Mouse (Mus musculus) heart, adult 2 months (tissue): Measurements from ENCODE around the gene Baz1a. TPM values are rescaled to one million over a fixed set of nuclear protein-coding genes. Genes with fewer than 3 reads are reported as not detected.

ENCODE experiments used
- DNase-seq, 2 experiments: peaks; one replicate each; pipeline ENCODE4 v3.0.0; 2021
- H3K27ac ChIP-seq: fragments of 200-600 bp; 2 replicates; pipeline ENCODE4 v1.8.1; 2022
- H3K27me3 ChIP-seq: fragments of 200-500 bp; 2 replicates; pipeline ENCODE4 v1.6.1; 2012; ENCODE audit warnings: mild to moderate bottlenecking, low read length, inconsistent platforms, mixed read lengths; ENCODE audit not compliant: control insufficient read depth, insufficient read depth
- H3K36me3 ChIP-seq: fragments of 200-500 bp; 2 replicates; pipeline ENCODE4 v1.6.1; 2012; ENCODE audit warnings: low read length, inconsistent platforms; ENCODE audit not compliant: control insufficient read depth, insufficient read depth
- H3K4me1 ChIP-seq: fragments of 200-500 bp; 2 replicates; pipeline ENCODE4 v1.6.1; 2011; ENCODE audit warnings: low read length; ENCODE audit not compliant: control insufficient read depth, insufficient read depth
- H3K4me3 ChIP-seq: fragments of 200-600 bp; 2 replicates; pipeline ENCODE4 v1.8.1; 2022
- H3K79me2 ChIP-seq: fragments of 200-500 bp; replicated peaks from 2 replicates; pipeline ENCODE4 v1.6.1; 2012; ENCODE audit warnings: mild to moderate bottlenecking, inconsistent platforms, low read length, moderate library complexity, mixed read lengths; ENCODE audit not compliant: control insufficient read depth, insufficient read depth
- H3K9ac ChIP-seq: fragments of 200-500 bp; 2 replicates; pipeline ENCODE4 v1.6.1; 2012; ENCODE audit warnings: low read depth, mild to moderate bottlenecking, control low read depth, inconsistent platforms, low read length, mixed read lengths
- CTCF ChIP-seq: fragments of 200-600 bp; IDR thresholded peaks from 2 replicates; pipeline ENCODE4 v1.8.1; 2022; ENCODE audit warnings: antibody characterized with exemption, mild to moderate bottlenecking, moderate library complexity
- EP300 ChIP-seq: fragments of 200-500 bp; IDR thresholded peaks from 2 replicates; pipeline ENCODE4 v1.6.1; 2011; ENCODE audit warnings: low read depth, low read length, control low read depth; ENCODE audit not compliant: insufficient read depth
- POLR2A ChIP-seq: fragments of 200-500 bp; IDR thresholded peaks from 2 replicates; pipeline ENCODE4 v1.6.1; 2011; ENCODE audit warnings: mild to moderate bottlenecking, low read depth, low read length, control low read depth; ENCODE audit not compliant: insufficient read depth
- WGBS: fragments of 180-500 bp; shearing (Covaris S2); methylation state at CpG from one replicate; pipeline ENCODE4 v1.1.7; 2018; 5-methylcytosine and 5-hydroxymethylcytosine counted together
- intact Hi-C: fragments of 180-260 bp; cut with DNase I; formaldehyde crosslinking; loops from one replicate; pipeline ENCODE4 v1.15.1; 2025
- polyA plus RNA-seq: library from polyadenylated mRNA; depleted of rRNA; stranded (reverse); fragments of >200 nt; gene quantifications from 2 replicates; pipeline ENCODE4 v1.2.3, GENCODE M21; 2012
- total RNA-seq, 2 experiments: library from RNA; stranded (reverse); gene quantifications; 2 replicates each; pipeline ENCODE4 v1.2.3; 2021

Baz1a gene
- total and polyA plus RNA-seq, 3 experiments = 1.4 to 7.8 (median 7.0) TPM

- TF ChIP-seq CTCF = no peak
- TF ChIP-seq POLR2A = no peak
- no peak overlapping the region for H3K27ac ChIP-seq
- H3K36me3 ChIP-seq = no peaks in the 10 kb centered on the region
- H3K79me2 ChIP-seq = no peaks in the 10 kb centered on the region
- 0 out of 2 replicates have a peak, but pooled peaks cover 2% of the 10 kb centered on the region for H3K4me1 ChIP-seq
- intact Hi-C loops = no loop called here
- DNase-seq = no peak
- 57% methylated on average over 16 of the region's 16 CpGs for WGBS
- no peak overlapping the region for H3K4me3 ChIP-seq
- H3K9ac ChIP-seq = no peak overlapping the region
- no peaks in the 10 kb centered on the region for H3K27me3 ChIP-seq
Measured at GRCm38 (mm10) chr12:54993246-54994067, 20.7 kb downstream of the Baz1a start.

- Histone ChIP-seq H3K27me3 (no peaks in the 10 kb centered on the region), H3K27ac (no peak overlapping the region), H3K79me2 (no peaks in the 10 kb centered on the region), H3K4me3 (no peak overlapping the region), H3K9ac (no peak overlapping the region), H3K36me3 (no peaks in the 10 kb centered on the region), H3K4me1 (no peaks in the 10 kb centered on the region)
- intact Hi-C loops = no loop called here
- WGBS = 79% methylated on average over 3 of the region's 3 CpGs
- no peak for TF ChIP-seq CTCF
- no peak for TF ChIP-seq POLR2A
- no peak for TF ChIP-seq EP300
- no peak for DNase-seq
Measured at GRCm38 (mm10) chr12:54992814-54993213, 21.3 kb downstream of the Baz1a start.

- intact Hi-C loops = loop anchor here (5.0 to 10.0 kb wide), 2 partner anchors 154 to 314 kb away; partner anchors contain the start of gene Ppp2r3c
- no peak for DNase-seq
- H3K9ac ChIP-seq = no peak overlapping the region
- H3K36me3 ChIP-seq = no peaks in the 10 kb centered on the region
- no peaks in the 10 kb centered on the region for H3K27me3 ChIP-seq
- no peaks in the 10 kb centered on the region for H3K79me2 ChIP-seq
- H3K4me3 ChIP-seq = no peak overlapping the region
- TF ChIP-seq EP300 (no peak), CTCF (no peak), POLR2A (no peak)
- no peaks in the 10 kb centered on the region for H3K4me1 ChIP-seq
- WGBS = 72% methylated on average over 4 of the region's 4 CpGs
- no peak overlapping the region for H3K27ac ChIP-seq
Measured at GRCm38 (mm10) chr12:54988323-54988850, 25.8 kb downstream of the Baz1a start.

- 92% methylated on average over 2 of the region's 2 CpGs for WGBS
- no peak overlapping the region for H3K4me3 ChIP-seq
- no peak overlapping the region for H3K9ac ChIP-seq
- no peaks in the 10 kb centered on the region for H3K36me3 ChIP-seq
- no peak for TF ChIP-seq CTCF
- no peak for TF ChIP-seq POLR2A
- no peak for TF ChIP-seq EP300
- DNase-seq = no peak
- intact Hi-C loops = loop anchor here (5.0 to 10.0 kb wide), 2 partner anchors 152 to 315 kb away; partner anchors contain the start of gene Ppp2r3c
- H3K27me3 ChIP-seq = no peaks in the 10 kb centered on the region
- no peaks in the 10 kb centered on the region for H3K4me1 ChIP-seq
- no peaks in the 10 kb centered on the region for H3K79me2 ChIP-seq
- H3K27ac ChIP-seq = no peak overlapping the region
Measured at GRCm38 (mm10) chr12:54987156-54987555, 27.0 kb downstream of the Baz1a start.

- Histone ChIP-seq H3K27me3 (no peaks in the 10 kb centered on the region), H3K4me3 (peak within 1 kb of the TSS; percentile 87), H3K4me1 (no peaks in the 10 kb centered on the region), H3K36me3 (no peaks in the 10 kb centered on the region), H3K79me2 (no peaks in the 10 kb centered on the region), H3K9ac (peak within 1 kb of the TSS; percentile 92), H3K27ac (peak within 1 kb of the TSS; percentile 82)
- intact Hi-C loops = loop anchor here (5.0 to 10.0 kb wide), 2 partner anchors 151 to 316 kb away; partner anchors contain the start of gene Ppp2r3c
- peak; percentile 84 for DNase-seq
- TF ChIP-seq POLR2A (peak; percentile 84), CTCF (no peak)
- under 1% methylated on average over 60 of the region's 60 CpGs for WGBS
Measured at GRCm38 (mm10) chr12:54986052-54986717, 28.0 kb downstream of the Baz1a start, which contains the start of gene Gm20403. Gene Gm20403, minus strand, starts transcription at chr12:54986529.
